Mouse (Mus musculus) erythroblast, adult 5-6 weeks (primary cell): ENCODE measurements around the gene L2hgdh. TPM values are rescaled to one million over a fixed set of nuclear protein-coding genes. Genes with fewer than 3 reads are reported as not detected.

Experiments used
- ATAC-seq: replicated peaks from 2 replicates; pipeline ENCODE4 v1.8.0; 2016; ENCODE audit warnings: moderate number of reproducible peaks, mild to moderate bottlenecking, moderate TSS enrichment, inconsistent platforms; ENCODE audit not compliant: poor library complexity, low FRiP score, severe bottlenecking
- total RNA-seq, 2 experiments: library from RNA; stranded (forward) in 1 of 2; stranded (reverse) in 1 of 2; fragments of 150-400 nt in 1 of 2; fragments of 200-764, 138-1000 nt in 1 of 2; gene quantifications; 2 replicates each; pipeline versions ENCODE4 v1.2.3 to v1.2.4; 2015 to 2017; ENCODE audit warnings: low replicate concordance in 2 of 2

Gene L2hgdh
- total RNA-seq (2015; ENCODE audit: low replicate concordance) (2.3 and 7.7 TPM in 2 replicates), total RNA-seq (2017; ENCODE audit: low replicate concordance) (3.3 and 3.9 TPM in 2 replicates)

DNA sequence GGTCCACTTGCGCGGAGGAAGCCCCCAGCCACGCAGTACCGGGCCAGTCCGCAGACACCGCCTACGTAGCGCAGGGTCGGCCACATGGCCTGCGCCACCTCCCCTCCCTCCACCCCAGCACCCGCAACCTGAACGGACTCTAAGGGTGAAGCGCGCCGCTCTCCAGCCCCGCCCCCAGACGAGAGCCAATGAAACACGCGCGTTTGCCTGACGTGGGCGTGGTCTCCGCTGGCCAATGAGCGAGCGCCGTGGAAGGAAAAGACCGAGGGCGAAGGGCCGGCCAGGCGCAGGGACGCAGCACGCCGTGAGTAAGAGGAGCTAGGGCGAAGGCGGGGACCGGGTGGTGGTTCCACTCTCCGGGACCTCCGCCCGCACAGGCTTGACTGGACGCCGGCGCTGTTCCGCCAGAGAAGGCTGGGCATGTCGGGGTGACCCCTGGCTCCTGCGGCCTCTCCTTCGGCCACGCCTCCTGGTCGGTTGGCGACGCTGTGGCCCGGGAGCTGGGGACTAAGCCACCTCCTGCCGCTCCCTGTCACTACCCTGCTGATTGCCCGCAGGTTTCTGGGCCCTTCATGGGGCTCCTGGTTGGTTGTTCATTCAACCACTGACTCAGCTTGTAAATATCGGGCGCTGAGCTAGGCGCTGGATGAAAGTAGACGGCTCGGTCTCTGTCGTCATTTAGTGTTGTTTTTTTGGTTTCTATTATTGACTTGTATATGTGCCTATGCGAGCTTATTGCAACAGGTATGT lies at the start of gene L2hgdh, which contains the start of gene Atp5s:
Gene L2hgdh, minus strand, starts transcription at position 163 of the 750 bp plus-strand sequence.
Gene Atp5s, plus strand, starts transcription at position 240 of the 750 bp plus-strand sequence.
- peak; percentile 96 for ATAC-seq

DNA sequence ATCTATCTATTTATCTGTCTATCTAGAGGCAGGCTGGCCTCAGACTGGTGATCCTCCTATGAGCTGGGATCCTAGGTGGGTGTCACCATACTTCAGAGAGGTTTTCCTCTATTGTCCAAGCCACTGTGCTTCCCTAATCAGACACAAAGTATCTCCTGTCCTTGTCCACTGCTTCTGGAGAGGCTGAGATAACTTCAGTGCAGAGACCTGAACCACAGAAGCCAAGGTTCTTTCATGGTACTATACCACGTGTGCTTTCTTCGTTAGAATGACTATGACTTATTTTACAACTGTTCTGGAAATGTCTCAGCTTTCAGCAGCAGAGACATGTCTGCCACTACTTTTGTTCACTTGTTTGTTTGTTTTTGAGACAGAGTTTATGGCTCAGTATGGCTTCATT lies 44.2 kb upstream of the L2hgdh start:
- ATAC-seq = no peak

DNA sequence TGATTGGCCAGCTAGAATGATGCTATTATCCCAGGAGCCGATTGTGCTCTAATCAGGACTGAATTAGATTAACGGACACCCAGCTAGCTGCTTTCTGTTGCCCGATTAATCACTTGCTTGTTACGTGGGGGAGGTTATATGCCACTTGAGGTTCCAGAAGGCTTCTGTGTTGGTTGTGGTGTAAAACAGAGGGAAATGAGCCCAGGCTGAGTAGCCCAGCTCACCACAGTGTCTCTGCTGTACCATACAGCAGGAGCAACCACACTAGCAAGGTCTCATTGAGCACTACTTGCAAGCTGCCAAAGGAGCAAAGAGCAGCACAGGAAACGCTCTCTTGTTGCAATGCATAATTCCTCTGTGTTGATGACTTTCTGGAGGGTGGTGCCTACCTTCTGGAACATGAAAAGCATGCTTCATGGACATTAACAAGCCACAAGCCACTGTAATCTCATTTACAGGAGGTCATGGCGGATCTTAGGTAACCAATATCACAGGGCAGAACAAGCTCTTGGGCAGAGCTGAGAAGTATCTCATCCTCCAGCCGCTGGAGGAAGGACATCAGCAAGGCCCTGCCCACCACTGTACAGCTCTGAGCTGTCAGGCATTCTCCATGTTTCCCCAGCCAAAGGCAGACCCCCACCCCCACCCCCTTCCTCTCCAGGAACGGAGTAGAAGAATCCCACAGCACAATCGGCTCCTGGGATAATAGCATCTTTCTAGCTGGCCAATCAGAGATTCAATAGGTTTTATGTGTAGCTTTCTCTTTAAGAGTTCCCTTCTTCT lies 43.0 kb upstream of the L2hgdh start:
- no peak for ATAC-seq

DNA sequence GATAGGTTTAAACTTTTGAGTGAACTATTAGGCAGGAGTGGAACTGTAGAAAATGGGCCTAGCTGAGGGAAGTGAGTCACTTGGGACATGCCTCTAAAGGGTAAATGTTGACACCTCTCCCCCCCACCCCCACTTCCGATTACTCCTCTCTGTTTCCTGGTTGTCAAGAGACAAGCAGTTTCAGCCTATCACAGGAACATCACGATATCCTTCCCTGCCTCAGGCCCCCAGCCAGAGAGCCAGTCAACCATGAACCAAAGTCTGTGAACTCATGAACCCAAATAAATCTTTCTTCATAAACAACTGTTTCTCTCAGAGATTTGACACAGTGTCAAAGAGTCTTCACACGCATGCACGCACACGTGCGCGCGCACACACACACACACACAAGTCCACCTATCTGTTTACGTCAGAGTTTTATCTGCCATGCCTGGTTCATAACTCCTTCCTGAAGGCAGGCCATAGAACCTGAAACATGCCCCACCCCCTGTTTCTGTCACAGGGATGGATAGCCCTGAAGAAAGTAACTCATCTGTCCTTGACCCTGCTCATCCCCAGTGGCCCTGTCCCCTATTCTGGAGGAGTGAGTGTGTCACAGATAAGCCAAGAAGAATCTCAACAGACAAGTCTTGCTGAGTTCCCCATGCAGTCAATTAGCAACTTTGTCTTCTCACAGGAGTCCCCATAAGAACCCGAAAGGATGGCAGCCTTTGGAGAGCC lies 41.7 kb upstream of the L2hgdh start:
- ATAC-seq = no peak

DNA sequence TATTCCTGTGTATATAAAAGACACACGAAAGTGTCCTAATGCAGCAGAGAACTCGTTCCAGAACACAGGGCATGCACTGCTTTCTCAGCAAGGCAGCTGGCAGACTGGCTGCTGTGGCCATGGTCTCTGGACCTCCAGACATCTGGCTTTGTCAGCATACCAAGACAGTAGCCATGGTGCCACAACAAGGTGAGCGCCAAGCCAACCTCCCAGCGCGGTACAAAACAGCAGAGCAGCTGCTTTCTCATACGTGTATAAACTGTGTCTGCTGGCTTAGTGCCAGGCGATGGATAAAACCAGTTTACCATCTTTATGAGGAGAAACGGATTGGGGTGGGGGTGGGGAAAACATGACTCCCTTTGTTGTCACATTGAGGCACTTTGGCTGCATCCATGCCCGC lies 40.9 kb upstream of the L2hgdh start:
- no peak for ATAC-seq

DNA sequence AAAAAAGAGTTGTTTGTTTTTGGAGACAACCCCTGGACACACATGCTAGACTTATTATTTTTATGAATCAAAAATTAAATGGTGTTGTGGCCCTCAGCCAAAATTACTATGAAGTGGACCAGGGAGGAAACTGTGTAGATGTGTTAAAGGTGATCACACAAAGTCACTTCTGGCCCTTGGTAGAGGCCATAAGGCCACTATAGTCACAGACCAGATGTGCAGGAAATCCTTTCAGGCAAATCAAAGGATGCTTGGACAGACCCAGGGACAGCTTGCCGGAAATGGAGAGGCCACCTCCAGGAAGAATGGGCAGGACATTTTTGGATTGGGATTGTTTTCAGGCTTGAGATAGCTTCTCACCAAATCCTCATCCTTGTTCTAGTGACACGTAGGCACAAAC lies 36.9 kb upstream of the L2hgdh start:
- no peak for ATAC-seq

DNA sequence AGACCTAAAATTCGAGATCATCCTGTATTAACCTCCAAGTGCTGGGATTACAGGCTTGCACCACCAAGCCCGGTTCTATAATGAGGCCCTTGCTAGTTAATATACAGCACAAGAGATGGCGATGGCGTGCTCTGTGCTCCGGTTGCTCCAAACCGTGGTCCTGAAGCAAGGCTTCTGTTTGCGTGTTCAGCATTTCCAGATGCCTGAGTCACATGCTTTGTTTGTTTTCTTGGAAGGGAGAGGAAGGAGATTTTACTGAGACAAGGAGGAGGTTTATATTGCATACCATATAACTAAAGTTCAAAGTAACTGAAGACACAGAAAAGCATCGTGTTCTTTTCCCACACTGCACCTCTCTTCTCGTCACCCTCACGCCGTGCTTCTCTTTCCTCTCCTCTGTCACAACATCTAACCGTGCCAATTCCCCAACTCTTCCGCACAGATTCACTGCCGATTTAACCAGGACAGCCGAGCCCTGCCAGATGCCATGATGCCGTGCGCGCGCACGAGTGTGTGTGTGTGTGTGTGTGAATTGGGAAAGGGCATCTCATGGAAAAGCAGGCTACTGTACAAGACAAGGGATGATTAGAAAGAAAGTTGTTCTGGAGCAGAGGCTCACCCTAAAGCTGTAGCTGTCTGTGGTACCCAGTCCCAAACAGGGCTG lies 36.2 kb upstream of the L2hgdh start:
- ATAC-seq = no peak

DNA sequence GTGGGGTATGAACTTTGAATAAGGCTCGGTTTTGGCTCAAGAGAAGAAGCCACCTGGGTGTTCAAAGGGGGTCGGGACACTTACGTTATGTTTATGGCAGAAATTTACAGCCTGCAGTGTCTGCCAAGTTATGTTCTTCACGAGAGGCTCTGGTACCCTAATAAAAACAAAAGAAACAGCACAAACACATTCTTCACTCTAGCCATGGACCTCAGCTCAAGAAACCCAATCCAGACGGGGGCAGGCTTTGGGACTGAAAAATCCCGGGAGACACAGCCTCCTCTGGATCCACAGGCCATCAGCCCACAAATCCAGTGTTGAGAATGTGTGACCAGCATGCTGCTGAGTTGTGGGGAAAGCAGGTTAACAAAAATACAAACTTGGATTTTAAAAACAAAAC lies 35.3 kb upstream of the L2hgdh start:
- 0 out of 2 replicates have a peak, but pooled peaks have one; percentile 0 for ATAC-seq

DNA sequence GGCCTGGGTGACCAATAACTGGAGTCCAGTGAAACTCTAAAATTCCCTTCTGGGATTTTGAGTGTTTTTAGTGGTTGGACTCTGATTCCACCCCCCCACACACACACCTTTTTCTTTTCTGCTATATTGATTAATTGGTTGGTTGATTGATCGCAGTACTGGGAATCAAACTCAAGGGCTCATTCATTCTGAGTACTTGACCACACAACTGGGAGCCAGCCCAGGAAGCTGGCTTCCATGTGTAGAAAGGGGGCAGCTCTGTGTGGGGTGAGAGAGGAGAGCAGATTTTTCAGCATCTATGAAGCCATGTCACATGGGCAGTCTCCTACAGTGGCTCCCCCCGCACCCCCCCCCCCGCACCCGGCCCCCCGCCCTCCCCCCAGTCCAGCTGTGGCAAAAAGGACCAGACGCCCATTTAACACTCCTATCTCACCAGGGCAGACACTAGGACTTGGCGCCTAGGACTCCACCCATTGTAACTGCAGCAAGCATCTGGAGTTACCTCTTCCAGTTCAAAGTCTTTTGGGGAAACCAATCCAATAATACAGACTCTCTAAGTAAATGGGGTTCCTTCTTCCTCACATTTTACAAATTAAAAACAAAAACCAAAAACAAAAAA lies 34.7 kb upstream of the L2hgdh start:
- peak; percentile 68 for ATAC-seq

DNA sequence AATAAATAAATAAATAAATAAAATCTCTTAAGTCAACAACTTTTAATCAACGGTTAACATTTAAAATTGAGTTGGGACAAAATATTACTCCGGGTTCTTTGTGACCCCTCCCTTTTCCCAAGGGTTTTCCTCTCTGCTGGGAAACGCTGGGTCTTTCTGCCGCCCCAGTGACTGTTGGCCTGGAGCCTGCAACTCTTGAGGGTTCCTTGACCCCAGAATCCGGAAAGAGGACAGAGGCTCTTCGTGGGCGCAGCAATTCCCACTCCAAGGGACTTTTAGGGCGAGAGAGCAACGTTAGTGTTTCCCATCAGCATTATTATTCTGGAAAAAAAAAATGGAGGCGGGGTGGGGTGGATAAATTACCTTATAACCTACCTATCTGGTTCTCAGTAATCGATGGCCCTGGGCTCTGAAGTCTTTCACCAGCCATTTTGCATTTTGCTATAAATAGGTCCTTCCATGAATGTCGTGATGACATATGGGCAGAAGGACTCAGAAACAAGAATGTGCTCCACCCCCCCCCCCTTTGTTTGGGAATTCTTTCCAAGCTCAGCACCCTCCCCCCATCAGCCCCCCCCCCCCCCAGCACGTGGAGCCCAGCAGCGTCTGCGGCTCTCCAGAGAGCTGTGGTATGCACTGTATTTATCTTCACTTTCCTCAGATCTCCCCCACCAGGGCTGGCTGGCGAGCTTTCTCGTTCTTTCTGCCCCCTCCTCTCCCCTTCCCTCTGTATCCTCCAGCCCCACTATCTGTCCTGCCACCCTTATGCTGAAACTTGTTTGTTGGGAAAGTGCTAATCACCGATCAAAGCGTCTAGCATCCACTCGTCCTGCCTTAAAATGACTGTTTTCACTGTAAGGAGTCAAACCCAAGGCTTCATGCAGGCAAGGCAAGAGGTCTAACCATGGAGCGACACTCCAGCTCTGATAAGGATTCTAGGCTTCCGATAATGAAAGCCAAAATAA lies 33.8 kb upstream of the L2hgdh start:
- ATAC-seq = peak; percentile 37

DNA sequence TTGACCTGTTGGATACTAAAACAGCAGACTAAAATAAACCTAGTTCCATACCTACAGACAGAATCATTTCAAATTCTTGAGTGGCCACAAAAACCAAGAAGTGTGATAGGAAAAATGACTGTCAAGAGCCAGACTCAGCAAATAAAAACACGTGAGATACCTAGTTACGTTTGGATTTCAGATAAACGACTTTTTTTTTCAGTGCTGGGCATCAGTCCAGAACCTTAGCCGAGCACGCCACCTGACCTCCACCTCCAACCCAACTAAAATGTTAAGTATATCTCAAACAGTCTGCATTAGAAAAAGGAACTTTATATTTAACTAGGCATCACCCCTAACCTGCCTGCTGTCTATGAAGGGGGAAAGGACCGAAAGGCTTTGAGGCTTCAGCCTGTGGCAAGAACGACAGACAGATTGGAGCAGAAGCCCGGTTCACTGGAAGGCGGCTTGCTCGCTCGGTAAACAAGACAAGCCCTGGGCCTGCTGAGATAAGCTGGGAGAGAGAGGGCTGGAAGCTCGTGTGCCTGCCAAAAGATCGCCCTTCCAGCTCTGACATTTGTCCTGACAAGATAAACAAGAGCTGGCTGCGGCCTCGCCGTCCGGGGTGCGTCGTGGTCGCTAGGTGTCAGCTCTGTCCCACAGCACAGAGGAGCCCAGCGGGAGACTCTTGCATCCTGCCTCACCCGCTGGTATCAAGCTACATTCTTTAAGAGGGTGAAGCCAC lies 32.9 kb upstream of the L2hgdh start:
- ATAC-seq = peak; percentile 83

DNA sequence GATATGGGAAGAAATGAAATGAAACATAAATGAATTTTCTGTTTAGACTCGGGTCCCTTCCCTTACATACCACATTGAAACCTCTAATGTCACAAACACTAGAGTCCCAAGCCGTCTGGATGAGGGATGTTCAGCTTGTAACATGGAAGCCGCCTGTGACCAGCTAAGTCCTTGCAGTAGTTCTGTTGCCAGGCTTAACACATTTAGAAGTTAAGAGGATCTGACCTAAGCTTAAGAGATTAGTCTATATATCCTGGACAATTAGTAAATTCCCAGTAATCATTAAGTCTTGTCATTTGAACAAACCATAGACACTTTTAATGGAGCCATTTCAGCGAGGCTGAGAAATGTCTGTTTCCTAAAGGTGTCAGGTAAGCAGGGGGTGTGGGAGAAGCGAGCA lies 31.3 kb upstream of the L2hgdh start:
- no peak for ATAC-seq

DNA sequence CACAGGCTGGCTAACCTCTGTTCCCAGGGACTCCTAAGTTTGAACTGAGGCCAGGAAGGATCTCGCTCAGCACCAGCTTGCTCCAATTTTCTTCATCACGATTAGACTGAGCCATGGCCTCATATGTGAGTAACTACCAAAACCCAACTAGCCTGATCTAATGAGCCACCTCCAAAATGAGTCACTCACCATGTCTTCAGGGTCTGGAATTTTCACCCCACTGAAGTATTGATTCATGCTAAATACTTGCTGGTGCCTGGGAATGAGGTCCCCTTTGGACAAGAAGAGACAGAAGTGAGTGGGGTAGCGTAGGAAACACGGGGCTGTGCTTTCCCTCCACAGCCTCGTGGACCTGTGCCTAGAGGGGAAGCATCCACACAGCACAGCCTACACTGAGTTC lies 29.3 kb upstream of the L2hgdh start:
- ATAC-seq = no peak

DNA sequence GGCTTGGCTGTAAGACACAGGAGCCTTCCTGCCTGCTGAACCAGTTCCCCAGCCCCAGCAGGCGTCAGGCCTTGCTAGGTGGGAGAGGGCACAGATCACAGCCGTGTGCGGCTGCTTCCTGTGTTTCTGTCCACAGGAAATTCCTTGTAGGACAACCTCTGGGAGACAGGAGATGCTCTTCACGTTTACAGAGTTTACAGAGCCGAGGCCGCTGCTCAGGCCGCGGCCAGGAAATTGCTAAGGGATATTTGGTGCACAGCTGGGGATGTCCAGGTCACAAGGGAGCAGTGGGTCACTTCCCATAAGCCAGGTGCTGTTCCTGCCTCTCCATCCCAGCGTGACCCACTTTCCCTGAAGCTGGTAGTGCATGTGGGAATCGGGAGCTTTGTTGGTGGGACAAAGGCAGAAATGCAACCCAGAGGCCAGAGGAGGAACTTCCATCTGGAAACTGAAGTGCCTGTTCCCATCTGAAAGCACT lies 27.2 kb upstream of the L2hgdh start:
- no peak for ATAC-seq

DNA sequence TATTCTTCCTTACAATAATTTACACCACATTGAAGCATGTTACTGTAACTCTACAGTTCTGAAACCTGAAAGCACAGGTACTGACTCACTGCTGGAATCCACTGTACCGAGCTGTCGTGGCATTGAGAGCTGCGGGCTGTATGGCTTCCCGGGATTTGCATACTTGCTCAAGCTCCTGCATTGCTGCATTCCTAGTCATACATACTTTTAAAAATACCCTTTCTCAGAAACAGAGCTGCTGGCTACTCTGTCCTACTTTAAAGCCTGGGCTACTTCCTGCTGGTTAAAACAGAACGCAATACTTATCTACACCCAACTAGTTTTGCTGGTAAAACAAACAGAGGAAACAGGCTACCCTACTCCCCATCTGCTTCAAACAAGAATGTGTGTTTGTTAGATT lies 19.5 kb upstream of the L2hgdh start:
- no peak for ATAC-seq

DNA sequence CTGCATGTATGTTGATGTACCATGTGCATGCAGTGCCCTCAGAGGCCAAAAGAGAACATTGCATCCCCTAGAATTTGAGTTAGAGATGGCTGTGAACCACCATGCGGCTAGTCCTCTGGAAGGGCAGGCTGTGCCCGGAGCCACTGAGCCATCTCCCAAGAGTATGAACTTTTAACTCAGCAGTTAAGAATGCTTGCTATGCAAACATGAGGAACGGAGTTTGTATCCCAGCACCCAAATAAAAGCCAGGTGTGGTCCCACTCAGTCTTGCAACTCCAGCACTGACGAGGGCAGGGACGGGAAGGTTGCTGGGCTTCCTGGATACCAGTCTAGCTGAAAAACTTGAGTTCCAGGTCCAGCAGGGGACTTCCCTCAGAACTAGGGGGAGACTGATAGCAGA lies 17.3 kb upstream of the L2hgdh start:
- peak; percentile 50; the same call in 1 of the 2 replicates for ATAC-seq

DNA sequence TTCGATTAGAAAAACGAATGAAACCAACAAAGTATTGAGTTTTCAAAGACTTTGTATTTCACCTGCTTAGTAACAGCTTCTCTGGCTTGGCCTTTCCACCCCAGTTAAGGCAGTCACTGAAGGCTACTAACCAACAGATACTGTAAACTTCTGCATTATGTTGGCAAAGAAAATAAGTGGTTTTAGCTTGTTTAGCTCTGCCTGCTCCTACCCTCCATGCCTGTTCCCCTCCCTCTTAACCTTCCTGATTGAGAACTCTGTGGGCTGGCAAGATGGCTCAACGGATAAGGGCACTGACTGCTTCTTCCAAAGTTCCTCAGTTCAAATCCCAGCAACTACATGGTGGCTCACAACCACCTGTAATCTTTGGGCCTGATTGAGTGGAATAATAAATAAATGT lies 9.2 kb upstream of the L2hgdh start:
- peak; percentile 60 for ATAC-seq

DNA sequence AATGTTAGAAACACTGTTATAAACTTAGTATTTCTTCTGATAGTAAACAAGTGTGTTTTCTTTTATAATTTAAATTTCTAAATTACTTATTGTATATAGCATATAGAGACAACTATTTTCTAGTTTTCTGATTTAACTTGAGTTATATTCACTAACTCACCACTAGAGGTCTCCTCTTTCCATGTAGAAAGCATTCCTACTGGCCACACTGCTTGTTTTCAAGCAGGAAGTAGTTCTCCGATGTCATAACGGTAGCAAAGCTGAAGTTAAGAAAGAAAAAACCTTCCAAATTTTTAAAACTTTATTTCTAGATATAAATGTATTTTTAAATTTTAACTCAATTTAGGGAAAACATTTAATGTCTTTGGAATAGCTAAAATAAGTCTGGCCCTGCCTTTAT lies 8.8 kb upstream of the L2hgdh start:
- peak; percentile 95 for ATAC-seq
